Mouse (Mus musculus): ENCODE results near the gene Cd247. TPM values are rescaled to one million over a fixed set of nuclear protein-coding genes. Genes with fewer than 3 reads are reported as not detected.
"Not testable (repeated sequence)": the region's sequence is repeated elsewhere in the genome, so short reads cannot be mapped to it uniquely, and the experiment has no call there.

Cd247 gene
- polyA plus RNA-seq (2015; fragmentation: Nextera tagmentation; extraction: Ambion mirVana): 1.6 and 2.2 TPM in 2 replicates

DNA sequence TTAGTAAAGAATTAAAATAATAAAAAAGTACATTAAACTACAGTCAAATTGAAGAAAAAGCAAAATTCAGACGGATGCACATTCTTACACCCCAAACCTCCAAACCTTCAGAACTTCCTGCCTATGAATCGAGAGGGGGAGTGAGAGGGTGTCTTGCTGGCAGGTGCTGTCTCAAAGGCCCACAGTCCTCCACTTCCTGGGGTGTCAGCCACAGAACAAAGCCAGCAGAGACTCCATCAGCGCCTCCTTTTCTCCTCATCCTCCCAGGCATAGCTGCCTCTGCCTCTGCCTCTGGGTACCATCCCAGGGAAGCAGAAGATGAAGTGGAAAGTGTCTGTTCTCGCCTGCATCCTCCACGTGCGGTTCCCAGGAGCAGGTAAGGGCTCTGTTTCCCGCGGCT lies at the start of gene Cd247:
Gene Cd247, plus strand, starts transcription at position 171 of the 400 bp plus-strand sequence.
- H3K4me1 ChIP-seq (replicated peaks): peaks cover 7% of the 10 kb centered on the region; the same call in 1 of the 2 replicates
- no peaks in the 10 kb centered on the region for H3K36me3 ChIP-seq
- peaks cover 25% of the 10 kb centered on the region for H3K27me3 ChIP-seq
- no peaks in the 10 kb centered on the region for H3K9me3 ChIP-seq
- no peak within 1 kb of the TSS for H3K4me3 ChIP-seq (replicated peaks)
- ATAC-seq: no peak
- WGBS: 76% methylated on average over 8 of the region's 8 CpGs
- no peak within 1 kb of the TSS for H3K9ac ChIP-seq (replicated peaks)
- no peak within 1 kb of the TSS for H3K27ac ChIP-seq
- no peak within 1 kb of the TSS for H3K4me2 ChIP-seq (replicated peaks)

DNA sequence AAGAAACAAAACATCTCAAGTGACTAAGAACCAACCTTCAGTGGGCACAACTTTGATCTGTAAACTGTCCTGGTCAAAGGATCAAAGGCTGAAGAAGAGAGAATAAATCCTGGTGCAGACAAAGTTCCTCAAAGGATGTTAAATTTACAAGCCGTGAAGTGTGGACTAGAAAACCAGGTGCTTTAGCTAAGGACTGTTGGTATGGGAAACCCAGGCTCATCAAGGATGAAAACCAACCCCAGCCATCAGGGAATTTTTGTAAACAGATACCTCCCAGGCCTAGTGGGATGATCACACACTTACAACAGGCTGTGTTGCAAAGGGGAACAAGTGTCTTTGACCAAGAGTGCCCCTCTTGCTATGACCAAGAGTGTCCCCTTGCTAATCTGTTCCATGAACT lies 49.5 kb upstream of the Cd247 start:
- Histone ChIP-seq H3K9me3 (no peaks in the 10 kb centered on the region), H3K36me3 (no peaks in the 10 kb centered on the region), H3K4me3 (replicated peaks) (no peak overlapping the region), H3K4me1 (replicated peaks) (peaks cover 4% of the 10 kb centered on the region; the same call in 1 of the 2 replicates), H3K27ac (no peak overlapping the region), H3K9ac (replicated peaks) (no peak overlapping the region), H3K4me2 (replicated peaks) (no peak overlapping the region), H3K27me3 (no peaks in the 10 kb centered on the region)
- WGBS: 89% methylated on average over 1 of the region's 1 CpGs
- ATAC-seq: no peak

DNA sequence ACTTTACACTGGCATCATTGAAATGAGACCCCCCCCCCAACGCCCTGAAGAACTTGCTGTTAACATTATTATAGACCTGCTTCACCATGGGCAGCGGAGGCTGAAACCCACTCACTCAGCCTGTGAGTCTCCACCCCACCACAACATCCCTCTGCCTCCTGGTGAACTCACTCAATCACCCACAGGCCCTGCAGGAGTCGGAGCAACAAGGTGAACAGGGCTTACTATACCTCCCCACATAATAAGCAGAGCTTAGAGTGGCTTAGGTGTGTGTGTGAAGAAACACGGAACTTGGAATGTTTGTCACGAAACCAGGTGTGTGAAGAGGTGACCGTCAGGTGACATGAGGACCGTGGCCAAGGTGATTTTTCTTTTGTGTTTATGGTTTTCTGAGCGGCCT lies 46.5 kb upstream of the Cd247 start:
- 90% methylated on average over 8 of the region's 8 CpGs for WGBS
- no peak for ATAC-seq

DNA sequence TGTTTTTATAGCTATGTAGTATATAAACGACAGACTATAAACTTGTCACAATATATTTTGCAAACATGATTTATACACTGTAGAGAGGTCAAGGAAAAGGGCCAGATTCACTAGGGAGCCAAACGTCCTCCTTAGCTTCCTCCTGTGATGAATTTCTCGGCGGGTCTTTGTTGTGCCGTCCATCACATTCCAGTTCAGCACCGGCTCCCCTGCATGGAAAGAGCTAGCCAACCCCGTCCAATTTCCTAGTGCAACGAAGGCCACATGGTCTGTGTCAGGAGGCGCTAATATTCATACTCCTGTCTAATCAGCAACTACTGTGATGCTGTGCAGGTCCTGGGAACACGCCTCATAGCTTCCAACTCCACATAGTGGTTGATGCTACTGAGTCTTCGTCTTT lies 40.4 kb upstream of the Cd247 start:
- Histone ChIP-seq H3K27me3 (no peaks in the 10 kb centered on the region), H3K9me3 (no peaks in the 10 kb centered on the region), H3K36me3 (no peaks in the 10 kb centered on the region), H3K27ac (no peak overlapping the region), H3K9ac (replicated peaks) (no peak overlapping the region), H3K4me3 (replicated peaks) (no peak overlapping the region), H3K4me2 (replicated peaks) (no peak overlapping the region), H3K4me1 (replicated peaks) (no peaks in the 10 kb centered on the region)
- WGBS: 59% methylated on average over 11 of the region's 11 CpGs
- ATAC-seq: no peak

More for the DNA sequence above, 46.5 kb upstream of the Cd247 start:
- Histone ChIP-seq H3K4me3 (replicated peaks) (no peak overlapping the region), H3K36me3 (no peaks in the 10 kb centered on the region), H3K9ac (replicated peaks) (no peak overlapping the region), H3K27me3 (no peaks in the 10 kb centered on the region), H3K9me3 (no peaks in the 10 kb centered on the region), H3K27ac (no peak overlapping the region), H3K4me2 (replicated peaks) (no peak overlapping the region), H3K4me1 (replicated peaks) (no peaks in the 10 kb centered on the region)

DNA sequence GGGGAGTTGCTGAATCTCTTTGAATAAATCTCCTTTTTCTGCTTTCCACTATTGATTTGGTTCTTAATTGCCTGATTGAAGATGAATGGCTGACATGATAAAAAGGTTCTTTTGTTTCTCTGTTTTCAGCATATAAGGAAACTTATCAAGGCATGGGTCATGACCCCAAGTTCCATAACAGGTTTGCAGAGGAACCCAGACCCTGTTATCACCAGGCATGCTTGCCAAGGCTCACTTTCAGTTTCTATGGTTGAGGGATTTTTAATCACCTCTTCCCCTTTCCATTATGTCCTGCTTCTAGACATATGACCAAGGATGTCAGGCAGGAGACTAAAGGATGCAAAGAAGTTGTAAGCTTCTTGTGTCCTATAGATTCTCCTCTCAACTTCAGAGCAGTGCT lies 37.3 kb upstream of the Cd247 start:
- no peaks in the 10 kb centered on the region for H3K27me3 ChIP-seq
- no peaks in the 10 kb centered on the region for H3K9me3 ChIP-seq
- ATAC-seq: no peak
- no peaks in the 10 kb centered on the region for H3K4me1 ChIP-seq (replicated peaks)
- no peaks in the 10 kb centered on the region for H3K36me3 ChIP-seq
- H3K4me3 ChIP-seq (replicated peaks): no peak overlapping the region
- H3K27ac ChIP-seq: no peak overlapping the region
- no peak overlapping the region for H3K9ac ChIP-seq (replicated peaks)
- no peak overlapping the region for H3K4me2 ChIP-seq (replicated peaks)

DNA sequence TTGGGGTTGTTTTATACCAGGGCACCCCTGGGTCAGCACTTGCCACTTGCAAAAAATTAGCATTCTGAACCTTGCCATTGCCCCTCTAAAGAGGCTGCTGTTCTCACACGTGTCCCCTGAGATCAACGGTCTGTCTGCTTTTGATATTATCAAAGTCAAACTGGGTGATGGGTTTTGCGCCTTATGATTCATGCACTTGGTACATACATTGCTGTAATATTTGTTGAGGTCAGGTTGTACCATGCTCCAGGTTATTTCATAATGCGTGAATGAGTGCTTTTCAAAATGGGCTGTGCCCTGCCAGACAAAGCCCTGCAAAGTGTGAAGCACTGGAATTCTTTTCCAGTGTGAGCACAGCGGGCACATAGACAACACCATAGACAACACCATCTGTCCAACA lies 36.6 kb upstream of the Cd247 start:
- no peak overlapping the region for H3K4me3 ChIP-seq (replicated peaks)
- no peaks in the 10 kb centered on the region for H3K9me3 ChIP-seq
- H3K4me2 ChIP-seq (replicated peaks): no peak overlapping the region
- 88% methylated on average over 5 of the region's 5 CpGs for WGBS
- ATAC-seq: no peak
- no peaks in the 10 kb centered on the region for H3K36me3 ChIP-seq
- no peaks in the 10 kb centered on the region for H3K27me3 ChIP-seq
- no peak overlapping the region for H3K27ac ChIP-seq
- H3K9ac ChIP-seq (replicated peaks): no peak overlapping the region
- H3K4me1 ChIP-seq (replicated peaks): no peaks in the 10 kb centered on the region

DNA sequence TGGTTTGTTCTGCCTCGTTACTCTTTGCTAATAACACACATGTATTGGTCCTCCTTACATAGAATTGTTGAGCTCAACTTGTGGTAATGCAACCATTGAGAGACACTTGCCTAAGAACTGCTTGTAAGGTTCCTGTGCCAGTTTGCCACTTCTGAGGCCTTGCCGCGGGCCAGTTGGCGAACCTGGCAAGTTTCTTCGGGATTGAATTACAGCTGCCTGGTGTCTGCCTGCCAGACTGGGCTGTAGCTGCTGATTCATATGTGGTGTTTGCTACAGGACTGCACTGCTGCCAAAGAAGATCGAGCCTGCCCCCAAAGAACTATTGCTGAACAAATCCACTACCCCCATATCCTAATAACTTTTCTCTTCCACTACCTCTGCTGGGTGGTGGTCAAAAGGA lies 34.3 kb upstream of the Cd247 start:
- no peak overlapping the region for H3K4me2 ChIP-seq (replicated peaks)
- no peaks in the 10 kb centered on the region for H3K4me1 ChIP-seq (replicated peaks)
- H3K36me3 ChIP-seq: no peaks in the 10 kb centered on the region
- 91% methylated on average over 6 of the region's 6 CpGs for WGBS
- no peaks in the 10 kb centered on the region for H3K27me3 ChIP-seq
- no peak overlapping the region for H3K4me3 ChIP-seq (replicated peaks)
- ATAC-seq: no peak
- no peak overlapping the region for H3K27ac ChIP-seq
- H3K9me3 ChIP-seq: no peaks in the 10 kb centered on the region
- no peak overlapping the region for H3K9ac ChIP-seq (replicated peaks)

DNA sequence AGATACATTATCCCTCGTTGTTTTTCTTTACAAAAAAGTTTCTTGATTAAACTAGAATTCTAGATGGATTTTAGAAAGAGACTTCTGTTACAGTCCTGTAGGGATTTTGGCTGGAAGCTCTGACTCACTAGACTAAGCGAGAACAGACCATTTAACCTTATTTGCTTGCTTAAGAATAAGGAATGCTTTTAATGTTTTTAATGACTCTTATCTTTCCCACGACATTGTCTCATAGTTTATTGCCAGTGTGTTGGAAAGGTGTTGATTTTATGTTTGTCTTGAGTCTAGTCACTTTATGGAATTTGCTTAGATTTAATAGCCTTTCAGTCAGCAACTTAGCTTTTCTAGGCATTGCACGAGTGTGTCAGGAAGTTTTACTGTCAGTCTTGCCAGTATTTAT lies 33.3 kb upstream of the Cd247 start:
- Histone ChIP-seq H3K4me2 (replicated peaks) (no peak overlapping the region), H3K4me1 (replicated peaks) (no peaks in the 10 kb centered on the region), H3K27ac (no peak overlapping the region), H3K36me3 (no peaks in the 10 kb centered on the region), H3K9me3 (no peaks in the 10 kb centered on the region), H3K4me3 (replicated peaks) (no peak overlapping the region), H3K27me3 (no peaks in the 10 kb centered on the region), H3K9ac (replicated peaks) (no peak overlapping the region)
- WGBS: 75% methylated on average over 4 of the region's 4 CpGs
- ATAC-seq: no peak

DNA sequence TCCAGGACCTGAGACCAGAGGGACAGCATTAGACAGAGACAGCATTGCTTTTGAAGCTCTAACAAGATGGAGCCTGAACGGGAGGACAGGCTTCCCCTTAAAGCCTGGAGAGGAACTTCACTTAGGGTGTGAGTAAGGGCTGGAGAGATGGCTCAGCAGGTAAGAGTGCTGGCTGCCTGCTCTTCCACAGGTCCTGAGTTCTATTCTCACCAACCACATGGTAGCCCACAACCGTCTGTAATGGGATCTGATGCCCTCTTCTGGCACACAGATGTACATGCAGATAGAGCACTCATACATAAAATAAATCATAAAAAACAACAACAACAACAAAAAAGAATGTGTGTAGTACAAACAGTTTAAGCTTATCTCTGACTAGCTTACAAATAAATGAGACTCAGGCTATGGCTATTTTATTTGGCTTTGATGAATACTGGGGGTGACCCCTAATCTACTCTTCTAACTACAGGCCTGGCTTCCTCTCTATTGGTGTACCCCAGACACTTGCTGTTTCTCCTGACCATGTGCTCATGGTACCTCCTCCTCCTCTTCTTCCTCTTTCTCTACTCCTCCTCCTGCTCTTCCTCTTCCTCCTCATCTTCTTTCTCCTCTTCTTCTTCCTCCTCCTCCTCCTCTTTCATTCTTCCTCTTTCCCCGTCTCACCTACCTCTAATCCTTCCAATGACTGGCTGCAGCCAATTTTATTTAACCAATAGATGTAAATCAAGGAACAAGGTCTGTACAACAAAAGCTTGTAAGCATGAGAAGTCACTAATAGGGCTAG lies 26.8 kb upstream of the Cd247 start:
- Histone ChIP-seq H3K4me1 (replicated peaks) (peaks cover 14% of the 10 kb centered on the region), H3K4me2 (replicated peaks) (no peak overlapping the region), H3K27ac (no peak overlapping the region), H3K9me3 (no peaks in the 10 kb centered on the region), H3K36me3 (no peaks in the 10 kb centered on the region), H3K9ac (replicated peaks) (no peak overlapping the region), H3K4me3 (replicated peaks) (no peak overlapping the region), H3K27me3 (peaks cover 13% of the 10 kb centered on the region)
- ATAC-seq: no peak
- WGBS: 81% methylated on average over 3 of the region's 3 CpGs

DNA sequence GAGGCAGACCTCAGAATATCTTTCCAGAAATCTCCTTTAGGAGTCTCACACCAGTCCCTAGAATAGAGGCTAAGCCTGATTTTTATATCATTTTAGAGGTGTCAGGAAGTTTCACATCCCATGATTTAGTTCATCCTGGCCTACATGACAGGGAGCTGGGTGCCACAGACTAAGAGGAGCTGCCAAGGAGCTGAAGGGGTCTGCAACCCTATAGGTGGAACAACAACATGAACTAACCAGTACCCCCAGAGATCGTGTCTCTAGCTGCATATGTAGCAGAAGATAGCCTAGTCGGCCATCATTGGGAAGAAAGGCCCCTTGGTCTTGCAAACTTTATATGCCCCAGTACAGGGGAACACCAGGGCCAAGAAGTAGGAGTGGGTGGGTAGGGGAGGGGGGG lies 26.0 kb upstream of the Cd247 start:
- Histone ChIP-seq H3K4me1 (replicated peaks) (peaks cover 14% of the 10 kb centered on the region), H3K27me3 (peaks cover 19% of the 10 kb centered on the region)
- not testable (repeated sequence) for H3K36me3 ChIP-seq; H3K4me3 ChIP-seq (replicated peaks); ATAC-seq; H3K4me2 ChIP-seq (replicated peaks); H3K27ac ChIP-seq; H3K9ac ChIP-seq (replicated peaks); H3K9me3 ChIP-seq
- WGBS: 79% methylated on average over 2 of the region's 2 CpGs

DNA sequence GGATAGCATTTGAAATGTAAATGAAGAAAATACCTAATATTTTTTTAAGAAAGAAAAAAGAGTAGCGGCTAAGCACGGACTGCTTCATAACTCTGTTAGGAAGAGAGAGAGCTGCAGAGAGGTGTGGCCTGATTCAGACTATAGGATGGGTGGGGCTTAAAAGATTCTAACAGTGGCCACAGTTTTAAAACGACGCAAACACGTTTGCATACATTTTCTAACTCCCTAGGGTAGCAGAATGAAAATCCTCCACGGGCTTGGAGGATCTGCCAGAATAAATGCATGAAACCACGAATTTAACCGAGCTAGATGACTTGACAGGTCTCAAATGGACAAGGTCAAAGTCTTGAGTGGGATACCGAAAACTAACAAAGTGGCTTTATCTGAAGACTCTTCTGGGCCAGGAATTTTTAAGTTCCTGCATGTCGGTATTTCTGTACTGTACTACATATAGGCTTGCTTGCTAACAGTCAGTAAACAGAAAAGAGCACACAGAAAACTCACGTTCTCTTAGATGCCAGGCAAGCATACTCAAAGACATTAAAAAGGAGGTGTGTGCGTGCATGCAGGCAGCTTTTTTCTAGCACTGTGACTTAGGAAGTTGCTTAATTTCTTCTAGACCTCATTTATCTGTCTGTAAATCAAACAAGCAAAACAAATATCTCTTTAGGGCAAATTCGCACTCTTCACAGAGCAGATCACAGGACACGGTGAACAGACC lies 25.4 kb upstream of the Cd247 start:
- H3K4me3 ChIP-seq (replicated peaks): peak overlapping the region; percentile 79
- H3K9me3 ChIP-seq: no peaks in the 10 kb centered on the region
- WGBS: 30% methylated on average over 14 of the region's 14 CpGs
- no peak overlapping the region for H3K27ac ChIP-seq
- H3K4me1 ChIP-seq (replicated peaks): peaks cover 14% of the 10 kb centered on the region
- no peaks in the 10 kb centered on the region for H3K36me3 ChIP-seq
- H3K9ac ChIP-seq (replicated peaks): no peak overlapping the region
- ATAC-seq: peak; percentile 44
- H3K4me2 ChIP-seq (replicated peaks): peak overlapping the region; percentile 96
- H3K27me3 ChIP-seq: peaks cover 20% of the 10 kb centered on the region

DNA sequence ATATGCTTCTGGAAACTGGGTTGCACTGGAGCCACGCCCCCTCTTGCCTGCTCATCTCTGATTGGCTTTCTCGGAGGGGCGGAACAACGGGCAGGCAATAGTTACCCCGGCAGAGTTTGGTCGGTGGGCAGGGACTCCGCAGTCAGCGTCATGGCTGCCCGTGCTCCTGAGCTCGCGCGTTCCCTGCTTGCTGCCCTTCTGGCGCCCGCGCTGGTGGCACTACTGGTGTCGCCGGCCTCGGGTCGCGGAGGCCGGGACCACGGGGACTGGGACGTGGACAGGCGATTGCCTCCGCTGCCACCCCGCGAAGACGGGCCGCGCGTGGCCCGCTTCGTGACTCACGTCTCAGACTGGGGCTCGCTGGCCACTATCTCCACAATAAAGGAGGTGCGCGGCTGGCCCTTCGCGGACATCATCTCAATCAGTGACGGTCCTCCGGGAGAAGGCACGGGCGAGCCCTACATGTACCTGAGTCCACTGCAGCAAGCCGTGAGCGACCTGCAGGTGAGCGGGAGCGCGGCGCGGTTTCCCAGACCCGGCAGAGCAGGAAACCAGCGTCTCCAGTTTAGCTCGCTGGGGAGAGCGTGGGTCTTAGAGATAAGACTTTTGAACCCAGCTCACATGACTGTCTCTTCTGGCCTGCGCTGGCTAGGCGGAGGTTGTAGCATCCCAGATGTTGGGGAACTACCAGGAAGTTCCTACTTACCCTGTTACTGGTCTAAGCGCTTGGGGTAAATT lies 24.7 kb upstream of the Cd247 start, which contains the start of gene Creg1:
Gene Creg1, plus strand, starts transcription at position 112 of the 738 bp plus-strand sequence.
- H3K27me3 ChIP-seq: peaks cover 20% of the 10 kb centered on the region
- H3K4me1 ChIP-seq (replicated peaks): peaks cover 14% of the 10 kb centered on the region
- H3K9me3 ChIP-seq: no peaks in the 10 kb centered on the region
- no peaks in the 10 kb centered on the region for H3K36me3 ChIP-seq
- H3K27ac ChIP-seq: no peak within 1 kb of the TSS
- peak; percentile 99 for ATAC-seq
- peak within 1 kb of the TSS; percentile 75 for H3K9ac ChIP-seq (replicated peaks)
- WGBS: under 1% methylated on average over 57 of the region's 57 CpGs
- peak within 1 kb of the TSS; percentile 96 for H3K4me2 ChIP-seq (replicated peaks)
- peak within 1 kb of the TSS; percentile 79 for H3K4me3 ChIP-seq (replicated peaks)

Data from midbrain, embryonic 13.5 days (tissue).